Mouse (Mus musculus) myocyte (in vitro differentiated cells): ENCODE data around the gene Swt1. TPM values are rescaled to one million over a fixed set of nuclear protein-coding genes. Genes with fewer than 3 reads are reported as not detected.
"Not testable (repeated sequence)": the region's sequence is repeated elsewhere in the genome, so short reads cannot be mapped to it uniquely, and the experiment has no call there.

Source experiments
- H3K27me3 ChIP-seq: one replicate; pipeline ENCODE4 v1.6.1; 2011; ENCODE audit not compliant: control insufficient read depth, insufficient read depth, insufficient read length
- H3K36me3 ChIP-seq: one replicate; pipeline ENCODE4 v1.6.1; 2011; ENCODE audit not compliant: control insufficient read depth, insufficient read depth
- H3K4me2 ChIP-seq: one replicate; pipeline ENCODE4 v1.6.1; 2011; ENCODE audit warnings: low read depth, control low read depth
- H3K4me3 ChIP-seq: one replicate; pipeline ENCODE4 v1.5.1; 2011; ENCODE audit warnings: mild to moderate bottlenecking, control low read depth, moderate library complexity
- H3K79me2 ChIP-seq: one replicate; pipeline ENCODE4 v1.6.1; 2011; ENCODE audit not compliant: control insufficient read depth, insufficient read depth
- H3ac ChIP-seq: one replicate; pipeline ENCODE4 v1.6.1; 2011; ENCODE audit not compliant: control insufficient read depth, insufficient read length
- CEBPB ChIP-seq: IDR thresholded peaks from 2 replicates; pipeline ENCODE4 v1.6.1; 2011; ENCODE audit warnings: mild to moderate bottlenecking, moderate library complexity; ENCODE audit not compliant: poor library complexity, insufficient read depth, severe bottlenecking
- E2F4 ChIP-seq: IDR thresholded peaks from one replicate; pipeline ENCODE4 v1.6.1; 2011; ENCODE audit warnings: mild to moderate bottlenecking, control low read depth, moderate library complexity; ENCODE audit not compliant: insufficient read depth
- MAX ChIP-seq: IDR thresholded peaks from one replicate; pipeline ENCODE4 v1.6.1; 2011; ENCODE audit warnings: low read depth, mild to moderate bottlenecking, control low read depth
- MYOD1 ChIP-seq, 3 experiments: IDR thresholded peaks; one replicate each; pipeline ENCODE4 v1.6.1; 2011; ENCODE audit warnings: control low read depth in 2 of 3, low read depth in 2 of 3, mild to moderate bottlenecking in 2 of 3, moderate library complexity in 1 of 3; ENCODE audit not compliant: insufficient read length in 2 of 3, control insufficient read depth in 1 of 3
- MYOG ChIP-seq, 3 experiments: IDR thresholded peaks; one replicate each; pipeline ENCODE4 v1.6.1; 2011; ENCODE audit warnings: control low read depth in 2 of 3, low read depth in 2 of 3, mild to moderate bottlenecking in 2 of 3; ENCODE audit not compliant: insufficient read length in 2 of 3, control insufficient read depth in 1 of 3, insufficient read depth in 1 of 3
- POLR2A ChIP-seq: IDR thresholded peaks from one replicate; pipeline ENCODE4 v1.6.1; 2011; ENCODE audit warnings: low read depth, mild to moderate bottlenecking, control low read depth, moderate library complexity; ENCODE audit not compliant: insufficient read length
- POLR2AphosphoS2 ChIP-seq: IDR thresholded peaks from one replicate; pipeline ENCODE4 v1.6.1; 2011; ENCODE audit warnings: low read depth, control low read depth; ENCODE audit not compliant: insufficient read length
- REST ChIP-seq: IDR thresholded peaks from one replicate; pipeline ENCODE4 v1.6.1; 2011; ENCODE audit warnings: mild to moderate bottlenecking, control low read depth, moderate library complexity; ENCODE audit not compliant: insufficient read depth, insufficient read length
- SRF ChIP-seq: IDR thresholded peaks from one replicate; pipeline ENCODE4 v1.6.1; 2011; ENCODE audit warnings: low read depth; ENCODE audit not compliant: control insufficient read depth, insufficient read length
- TCF12 ChIP-seq: IDR thresholded peaks from one replicate; pipeline ENCODE4 v1.6.1; 2011; ENCODE audit warnings: mild to moderate bottlenecking, control low read depth; ENCODE audit not compliant: poor library complexity, insufficient read depth, severe bottlenecking
- TCF3 ChIP-seq: IDR thresholded peaks from one replicate; pipeline ENCODE4 v1.6.1; 2011; ENCODE audit warnings: low read depth, control low read depth; ENCODE audit not compliant: insufficient read length
- USF1 ChIP-seq: IDR thresholded peaks from one replicate; pipeline ENCODE4 v1.6.1; 2011; ENCODE audit warnings: low read depth, mild to moderate bottlenecking, control low read depth, moderate library complexity
- polyA plus RNA-seq: library from polyadenylated mRNA; unstranded; fragments of >200 nt; fragmentation: generic; extraction: Trizol; gene quantifications from one replicate; pipeline ENCODE4 v1.2.1, GENCODE M21; 2012; ENCODE audit warnings: missing spikeins

The Swt1 gene
- polyA plus RNA-seq = 2.7 TPM

DNA sequence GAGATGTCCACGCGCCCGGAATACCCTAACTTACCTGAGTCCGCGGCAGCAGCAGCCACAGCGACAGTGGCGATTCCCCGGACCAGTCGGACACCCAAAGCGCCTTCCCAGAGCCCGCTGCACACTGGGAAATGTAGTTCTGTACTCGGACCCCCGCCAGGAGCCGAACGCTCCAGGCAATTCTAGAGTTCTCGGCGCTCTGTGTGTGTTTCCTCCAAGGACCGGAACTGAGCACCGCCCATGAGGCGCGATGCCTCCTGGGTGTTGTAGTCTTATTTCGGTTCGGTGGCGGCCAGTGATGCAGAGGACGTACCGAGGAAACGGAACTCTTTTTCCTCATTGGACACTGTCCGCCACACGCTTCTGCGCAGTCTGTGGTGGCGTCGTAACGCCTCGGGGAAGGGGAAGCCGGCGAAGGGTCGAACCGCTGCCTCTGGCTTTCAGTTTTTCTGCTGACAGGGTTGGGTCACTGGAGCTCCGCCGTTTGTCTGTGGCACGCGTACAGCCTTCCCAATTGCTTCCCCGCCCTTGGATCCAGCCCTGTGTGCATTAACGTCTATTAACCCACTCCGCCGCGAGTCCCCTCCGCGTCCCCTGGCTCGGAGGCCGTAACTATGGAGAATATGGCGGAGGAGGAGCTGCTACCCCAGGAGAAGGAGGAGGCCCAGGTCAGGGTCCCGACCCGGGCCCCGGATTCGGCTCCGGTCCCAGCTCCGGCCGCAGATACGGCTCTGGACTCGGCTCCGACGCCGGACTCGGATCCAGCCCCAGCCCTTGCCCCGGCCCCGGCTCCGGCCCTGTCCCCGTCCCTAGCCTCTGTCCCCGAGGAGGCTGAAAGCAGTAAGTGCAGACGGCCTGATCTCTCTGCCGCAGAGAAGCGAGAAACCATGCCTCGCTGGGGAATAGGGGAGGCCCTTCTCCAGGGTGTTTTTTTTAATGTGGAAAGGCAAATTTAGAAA lies at the start of gene Swt1, which contains the start of gene Trmt1l:
Gene Swt1 (minus strand): TSS at position 193 of the 959 bp plus-strand sequence.
Gene Trmt1l (plus strand): TSS at position 280 of the 959 bp plus-strand sequence.
- Histone ChIP-seq H3K27me3 (no peaks in the 10 kb centered on the region), H3K4me3 (peak within 1 kb of the TSS; percentile 66), H3K79me2 (peaks cover 57% of the 10 kb centered on the region), H3K36me3 (peaks cover under 1% of the 10 kb centered on the region), H3ac (peak within 1 kb of the TSS; percentile 50), H3K4me2 (peak within 1 kb of the TSS; percentile 87)
- TF ChIP-seq MYOD1 (IDR thresholded peaks at IDR 0.05; ENCODE audit: control insufficient read depth in 1 of 3, insufficient read length in 2 of 3, low read depth in 2 of 3) (no peak), MYOG (IDR thresholded peaks at IDR 0.05; ENCODE audit: control insufficient read depth in 1 of 3, insufficient read depth in 1 of 3, insufficient read length in 2 of 3, low read depth in 2 of 3) (no peak), USF1 (no peak), POLR2A (peak; percentile 84), CEBPB (no peak), TCF3 (no peak), REST (no peak), MAX (no peak), E2F4 (no peak), SRF (peak; percentile 57), POLR2AphosphoS2 (peak; percentile 97), TCF12 (no peak)

DNA sequence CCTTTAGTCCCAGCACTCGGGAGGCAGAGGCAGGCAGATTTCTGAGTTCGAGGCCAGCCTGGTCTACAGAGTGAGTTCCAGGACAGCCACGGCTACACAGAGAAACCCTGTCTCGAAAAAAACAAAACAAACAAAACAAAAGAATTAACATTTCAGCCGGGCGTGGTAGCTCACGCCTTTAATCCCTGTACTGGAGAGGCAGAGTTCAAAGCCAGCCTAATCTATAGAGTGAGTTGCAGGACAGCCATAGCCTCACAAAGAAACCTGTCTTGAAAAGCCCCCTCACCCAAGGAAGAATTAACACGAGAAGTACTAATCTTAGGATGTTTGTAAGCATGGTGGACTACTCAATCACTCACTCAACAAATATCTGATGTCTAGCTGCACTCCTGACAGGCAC lies 44.1 kb upstream of the Swt1 start:
- not testable (repeated sequence) for H3K79me2 ChIP-seq, H3ac ChIP-seq, H3K4me2 ChIP-seq, H3K4me3 ChIP-seq, H3K27me3 ChIP-seq
- H3K36me3 ChIP-seq = peaks cover 49% of the 10 kb centered on the region

GRCm38 (mm10) chr1:151471429-151471828 lies 43.2 kb upstream of the Swt1 start:
- H3K4me2 ChIP-seq = no peak overlapping the region
- H3K4me3 ChIP-seq = no peak overlapping the region
- no peak for TF ChIP-seq SRF
- TF ChIP-seq TCF12 = no peak
- TF ChIP-seq MYOG (IDR thresholded peaks at IDR 0.05; ENCODE audit: control insufficient read depth in 1 of 3, insufficient read depth in 1 of 3, insufficient read length in 2 of 3, low read depth in 2 of 3) = no peak
- no peak for TF ChIP-seq TCF3
- TF ChIP-seq MAX = no peak
- TF ChIP-seq CEBPB = no peak
- no peak for TF ChIP-seq POLR2A
- no peak for TF ChIP-seq E2F4
- no peak for TF ChIP-seq MYOD1 (IDR thresholded peaks at IDR 0.05; ENCODE audit: control insufficient read depth in 1 of 3, insufficient read length in 2 of 3, low read depth in 2 of 3)
- H3K79me2 ChIP-seq = no peaks in the 10 kb centered on the region
- no peak overlapping the region for H3ac ChIP-seq
- H3K36me3 ChIP-seq = peaks cover 42% of the 10 kb centered on the region
- no peaks in the 10 kb centered on the region for H3K27me3 ChIP-seq

GRCm38 (mm10) chr1:151466571-151466970 lies 38.3 kb upstream of the Swt1 start:
- Histone ChIP-seq H3K36me3 (peaks cover 16% of the 10 kb centered on the region), H3K4me2 (no peak overlapping the region), H3K79me2 (no peaks in the 10 kb centered on the region), H3ac (no peak overlapping the region), H3K4me3 (no peak overlapping the region), H3K27me3 (no peaks in the 10 kb centered on the region)
- no peak for TF ChIP-seq E2F4
- no peak for TF ChIP-seq TCF3
- TF ChIP-seq POLR2A = no peak
- no peak for TF ChIP-seq POLR2AphosphoS2
- no peak for TF ChIP-seq REST

DNA sequence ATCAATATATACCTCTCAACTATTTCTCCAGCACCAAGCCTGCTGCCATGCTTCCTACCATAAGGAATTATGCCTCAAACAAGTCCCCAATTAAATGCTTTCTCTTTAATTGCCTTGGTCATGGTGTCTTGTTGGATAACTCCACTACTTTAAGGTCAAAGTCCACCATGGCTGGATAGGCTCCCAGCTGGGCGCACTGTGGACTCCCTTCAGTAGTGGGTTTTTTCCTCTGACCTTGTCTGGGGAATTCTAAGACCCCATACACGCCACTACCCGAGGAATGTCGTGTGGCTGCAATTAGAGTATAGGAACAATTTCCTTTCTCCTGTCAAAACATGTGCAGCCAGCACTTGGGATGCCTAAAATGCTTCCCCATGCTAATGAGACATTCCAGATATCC lies 36.7 kb upstream of the Swt1 start:
- no peaks in the 10 kb centered on the region for H3K27me3 ChIP-seq
- H3ac ChIP-seq = no peak overlapping the region
- no peak overlapping the region for H3K4me3 ChIP-seq
- H3K36me3 ChIP-seq = peaks cover 8% of the 10 kb centered on the region
- no peak overlapping the region for H3K4me2 ChIP-seq
- TF ChIP-seq POLR2A (no peak), MYOD1 (IDR thresholded peaks at IDR 0.05; ENCODE audit: control insufficient read depth in 1 of 3, insufficient read length in 2 of 3, low read depth in 2 of 3) (no peak), USF1 (no peak), SRF (no peak), POLR2AphosphoS2 (no peak), MAX (no peak), TCF12 (no peak), CEBPB (no peak), MYOG (IDR thresholded peaks at IDR 0.05; ENCODE audit: control insufficient read depth in 1 of 3, insufficient read depth in 1 of 3, insufficient read length in 2 of 3, low read depth in 2 of 3) (no peak), REST (no peak), E2F4 (no peak), TCF3 (no peak)
- H3K79me2 ChIP-seq = no peaks in the 10 kb centered on the region
